Mouse (Mus musculus): Measurements from ENCODE around the gene Gm49396.
A peak's percentile ranks its signal among the peaks of the same experiment; 100 is the strongest.

Gm49396 gene

GRCm38 (mm10) chr7:30552102-30553020 is 10.8 kb upstream of the Gm49396 start, which contains the start of the genes Hspb6 and Proser3:
Gene Hspb6, plus strand, starts transcription at chr7:30552178.
Gene Proser3, minus strand, starts transcription at chr7:30552299.
- peak; percentile 94 for DNase-seq (ENCODE audit: extremely low spot score, low read depth, low spot score)

- DNase-seq (ENCODE audit: extremely low spot score, low read depth, low spot score), result no peak
These were observed 10.0 kb upstream of the Gm49396 start for GRCm38 (mm10) chr7:30553021-30553589.

GRCm38 (mm10) chr7:30553810-30554584 is 9.1 kb upstream of the Gm49396 start:
- no peak for DNase-seq (ENCODE audit: extremely low spot score, low read depth, low spot score)

GRCm38 (mm10) chr7:30556894-30557536 is 6.1 kb upstream of the Gm49396 start:
- DNase-seq (ENCODE audit: extremely low spot score, low read depth, low spot score), result no peak

- no peak for DNase-seq (ENCODE audit: extremely low spot score, low read depth, low spot score)
These were observed 5.1 kb upstream of the Gm49396 start for GRCm38 (mm10) chr7:30557901-30558514.

- no peak for DNase-seq (ENCODE audit: extremely low spot score, low read depth, low spot score)
These were observed 4.3 kb upstream of the Gm49396 start for GRCm38 (mm10) chr7:30558656-30559442.

- DNase-seq (ENCODE audit: extremely low spot score, low read depth, low spot score), result peak; percentile 86
These were observed 3.6 kb upstream of the Gm49396 start, which contains the start of gene Lin37 for GRCm38 (mm10) chr7:30559443-30559954. Gene Lin37, minus strand, starts transcription at chr7:30559838.

- no peak for DNase-seq (ENCODE audit: extremely low spot score, low read depth, low spot score)
These were observed 2.8 kb upstream of the Gm49396 start for GRCm38 (mm10) chr7:30560296-30560695.

- no peak for DNase-seq (ENCODE audit: extremely low spot score, low read depth, low spot score)
These were observed 523 bp upstream of the Gm49396 start for GRCm38 (mm10) chr7:30562526-30563116.

GRCm38 (mm10) chr7:30563906-30564280 is 749 bp downstream of the Gm49396 start:
- DNase-seq (ENCODE audit: extremely low spot score, low read depth, low spot score), result no peak

GRCm38 (mm10) chr7:30564970-30565571 is 1.9 kb downstream of the Gm49396 start, which contains the start of gene Igflr1:
Gene Igflr1, plus strand, starts transcription at chr7:30565427.
- no peak for DNase-seq (ENCODE audit: extremely low spot score, low read depth, low spot score)

- DNase-seq (ENCODE audit: extremely low spot score, low read depth, low spot score), result no peak
These were observed 2.9 kb downstream of the Gm49396 start for GRCm38 (mm10) chr7:30566033-30566432.

- DNase-seq (ENCODE audit: extremely low spot score, low read depth, low spot score), result no peak
These were observed 4.4 kb downstream of the Gm49396 start for GRCm38 (mm10) chr7:30567555-30567954.

- no peak for DNase-seq (ENCODE audit: extremely low spot score, low read depth, low spot score)
These were observed 9.2 kb downstream of the Gm49396 start for GRCm38 (mm10) chr7:30572389-30572788.

- DNase-seq (ENCODE audit: extremely low spot score, low read depth, low spot score), result no peak
These were observed 9.8 kb downstream of the Gm49396 start for GRCm38 (mm10) chr7:30572969-30573368.

GRCm38 (mm10) chr7:30579950-30580349 is 16.8 kb downstream of the Gm49396 start:
- no peak for DNase-seq (ENCODE audit: extremely low spot score, low read depth, low spot score)

- no peak for DNase-seq (ENCODE audit: extremely low spot score, low read depth, low spot score)
These were observed 18.4 kb downstream of the Gm49396 start for GRCm38 (mm10) chr7:30581547-30581946.

- DNase-seq (ENCODE audit: extremely low spot score, low read depth, low spot score), result no peak
These were observed 21.2 kb downstream of the Gm49396 start for GRCm38 (mm10) chr7:30584339-30584738.

GRCm38 (mm10) chr7:30585170-30585569 is 22.0 kb downstream of the Gm49396 start:
- DNase-seq (ENCODE audit: extremely low spot score, low read depth, low spot score), result no peak

All from hindlimb bud, embryonic 11.5 days (tissue).